Mouse (Mus musculus): ENCODE data around the gene Wdr63.

GRCm38 (mm10) chr3:146049951-146050350 lies 58.0 kb downstream of the Wdr63 start:
- no peak for TF ChIP-seq POLR2AphosphoS5 (IDR thresholded peaks at IDR 0.05; ENCODE audit: borderline replicate concordance, low read depth, low read length)
- TF ChIP-seq GATA1 (IDR thresholded peaks at IDR 0.05; ENCODE audit: low read depth, low read length), result no peak
- no peak for TF ChIP-seq TAL1 (IDR thresholded peaks at IDR 0.05; ENCODE audit: low read length)
- no peak for TF ChIP-seq POLR2A (IDR thresholded peaks at IDR 0.05; ENCODE audit: control insufficient read depth in 1 of 2, insufficient read depth in 1 of 2, low read depth in 1 of 2, low read length in 2 of 2, poor library complexity in 1 of 2)
- TF ChIP-seq ZMIZ1 (IDR thresholded peaks at IDR 0.05; ENCODE audit: low read depth, low read length), result no peak
- TF ChIP-seq CTCF (IDR thresholded peaks at IDR 0.05 in 2 of 3, conservative IDR thresholded peaks at IDR 0.05 in 1 of 3; ENCODE audit: control insufficient read depth in 1 of 3, insufficient read depth in 1 of 3, low read depth in 2 of 3, low read length in 3 of 3, poor library complexity in 1 of 3, severe bottlenecking in 1 of 3), result no peak

Data from MEL (cell line).